Mouse (Mus musculus) hindbrain, embryonic 14.5 days (tissue): ENCODE results near the gene Pitx3. TPM values are rescaled to one million over a fixed set of nuclear protein-coding genes. Genes with fewer than 3 reads are reported as not detected.

ENCODE experiments used
- ATAC-seq: fragments of 200-750 bp; cut with Nextera tagmentation; 2 replicates; pipeline ENCODE4 v1.8.0; 2017; ENCODE audit warnings: moderate number of reproducible peaks, mild to moderate bottlenecking, moderate TSS enrichment, moderate library complexity; ENCODE audit not compliant: low FRiP score
- DNase-seq: peaks from one replicate; pipeline ENCODE4 v3.0.0-alpha.2; 2015; ENCODE audit warnings: low spot score
- H3K27ac ChIP-seq: fragments of 300-500 bp; sonication (generic); 2 replicates; pipeline ENCODE4 v1.5.1; 2014; ENCODE audit warnings: mild to moderate bottlenecking, moderate library complexity
- H3K27me3 ChIP-seq: fragments of 300-500 bp; sonication (generic); 2 replicates; pipeline ENCODE4 v1.6.1; 2014; ENCODE audit warnings: mild to moderate bottlenecking, low read length, mixed read lengths; ENCODE audit not compliant: control insufficient read depth, insufficient read depth
- H3K36me3 ChIP-seq: fragments of 300-500 bp; sonication (generic); replicated peaks from 2 replicates; pipeline ENCODE4 v1.6.1; 2014; ENCODE audit not compliant: control insufficient read depth, insufficient read depth
- H3K4me1 ChIP-seq: fragments of 300-500 bp; sonication (generic); replicated peaks from 2 replicates; pipeline ENCODE4 v1.6.1; 2014; ENCODE audit warnings: antibody characterized with exemption, low read length, mixed read lengths; ENCODE audit not compliant: control insufficient read depth, insufficient read depth
- H3K4me2 ChIP-seq: fragments of 300-500 bp; sonication (generic); replicated peaks from 2 replicates; pipeline ENCODE4 v1.6.1; 2014; ENCODE audit warnings: mild to moderate bottlenecking, moderate library complexity
- H3K4me3 ChIP-seq: fragments of 300-500 bp; sonication (generic); replicated peaks from 2 replicates; pipeline ENCODE4 v1.5.1; 2014; ENCODE audit warnings: mild to moderate bottlenecking, low read length
- H3K9ac ChIP-seq: fragments of 300-500 bp; sonication (generic); 2 replicates; pipeline ENCODE4 v1.6.1; 2014
- H3K9me3 ChIP-seq: fragments of 300-500 bp; sonication (generic); 2 replicates; pipeline ENCODE4 v1.6.1; 2016; ENCODE audit warnings: low read length; ENCODE audit not compliant: control insufficient read depth
- WGBS: fragments of 180-500 bp; shearing (Covaris S2); extraction: QIAGEN DNeasy Blood & Tissue Kit; methylation state at CpG from one replicate; pipeline ENCODE4 v1.1.7; 2014; 5-methylcytosine and 5-hydroxymethylcytosine counted together
- polyA plus RNA-seq: library from polyadenylated mRNA; unstranded; fragments of >200 nt; fragmentation: Nextera tagmentation; extraction: Ambion mirVana; gene quantifications from 2 replicates; pipeline ENCODE4 v1.2.1, GENCODE M21; 2014

The Pitx3 gene
- polyA plus RNA-seq: not detected in 2 replicates

- Histone ChIP-seq H3K4me3 (peak within 1 kb of the TSS; percentile 34), H3K9me3 (no peaks in the 10 kb centered on the region), H3K27me3 (peaks cover 75% of the 10 kb centered on the region), H3K4me2 (peak within 1 kb of the TSS; percentile 78), H3K4me1 (peaks cover 16% of the 10 kb centered on the region), H3K36me3 (no peaks in the 10 kb centered on the region), H3K27ac (no peak within 1 kb of the TSS), H3K9ac (no peak within 1 kb of the TSS)
- whole genome bisulfite sequencing: under 1% methylated on average over 47 of the region's 47 CpGs
- ATAC-seq: no peak
- DNase-seq: no peak
These were observed at the start of gene Pitx3 for GRCm38 (mm10) chr19:46147511-46148371. Gene Pitx3, minus strand, starts transcription at chr19:46148326.

GRCm38 (mm10) chr19:46187203-46187602 is 39.1 kb upstream of the Pitx3 start:
- Histone ChIP-seq H3K9ac (no peak overlapping the region), H3K27me3 (no peaks in the 10 kb centered on the region), H3K4me3 (no peak overlapping the region), H3K9me3 (no peaks in the 10 kb centered on the region), H3K4me2 (no peak overlapping the region), H3K4me1 (no peaks in the 10 kb centered on the region), H3K27ac (no peak overlapping the region), H3K36me3 (0 out of 2 replicates have a peak, but pooled peaks cover 4% of the 10 kb centered on the region)
- WGBS: 75% methylated on average over 2 of the region's 2 CpGs
- ATAC-seq: no peak
- DNase-seq: no peak

- ATAC-seq (no peak), DNase-seq (no peak)
- Histone ChIP-seq H3K27me3 (no peaks in the 10 kb centered on the region), H3K27ac (no peak overlapping the region), H3K36me3 (0 out of 2 replicates have a peak, but pooled peaks cover 4% of the 10 kb centered on the region), H3K4me2 (no peak overlapping the region), H3K4me3 (no peak overlapping the region), H3K4me1 (no peaks in the 10 kb centered on the region), H3K9ac (no peak overlapping the region), H3K9me3 (no peaks in the 10 kb centered on the region)
- 66% methylated on average over 3 of the region's 3 CpGs for WGBS
These were observed 38.5 kb upstream of the Pitx3 start for GRCm38 (mm10) chr19:46186611-46187010.

- Histone ChIP-seq H3K4me1 (no peaks in the 10 kb centered on the region), H3K9me3 (no peaks in the 10 kb centered on the region), H3K4me2 (no peak overlapping the region), H3K4me3 (no peak overlapping the region), H3K36me3 (0 out of 2 replicates have a peak, but pooled peaks cover 4% of the 10 kb centered on the region), H3K27me3 (no peaks in the 10 kb centered on the region), H3K9ac (no peak overlapping the region), H3K27ac (no peak overlapping the region)
- WGBS: 94% methylated on average over 3 of the region's 3 CpGs
- ATAC-seq (no peak), DNase-seq (no peak)
These were observed 34.1 kb upstream of the Pitx3 start for GRCm38 (mm10) chr19:46182241-46182640.

DNA sequence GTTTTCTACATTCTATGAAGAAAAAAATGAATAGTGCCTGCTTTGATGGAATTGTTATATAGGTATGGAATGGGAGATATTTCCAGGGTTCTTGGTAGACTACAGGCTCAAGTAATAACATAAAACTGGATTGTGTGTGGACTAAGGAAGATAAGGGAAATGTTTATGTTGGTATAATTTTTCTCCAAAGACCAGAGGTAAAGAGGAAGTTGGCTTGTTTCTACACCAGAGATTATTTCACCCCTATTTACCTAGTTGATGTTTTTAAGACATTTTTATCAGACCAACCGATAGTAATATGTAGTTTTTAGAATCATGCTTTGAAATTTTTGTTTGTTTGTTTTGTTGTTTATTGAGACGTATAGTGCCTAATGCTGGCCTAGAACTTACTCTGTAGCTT is 32.1 kb upstream of the Pitx3 start:
- 94% methylated on average over 2 of the region's 2 CpGs for WGBS
- H3K4me1 ChIP-seq: peaks cover 4% of the 10 kb centered on the region

GRCm38 (mm10) chr19:46177046-46177445 is 28.9 kb upstream of the Pitx3 start:
- Histone ChIP-seq H3K4me1 (peaks cover 4% of the 10 kb centered on the region), H3K27me3 (no peaks in the 10 kb centered on the region), H3K27ac (no peak overlapping the region), H3K4me3 (no peak overlapping the region), H3K9me3 (no peaks in the 10 kb centered on the region), H3K36me3 (peaks cover 4% of the 10 kb centered on the region; the same call in 1 of the 2 replicates), H3K9ac (no peak overlapping the region), H3K4me2 (no peak overlapping the region)
- no peak for ATAC-seq
- WGBS: 37% methylated on average over 5 of the region's 5 CpGs
- DNase-seq: no peak

More for the DNA sequence above, 32.1 kb upstream of the Pitx3 start:
- Histone ChIP-seq H3K36me3 (0 out of 2 replicates have a peak, but pooled peaks cover 4% of the 10 kb centered on the region), H3K9ac (no peak overlapping the region), H3K9me3 (no peaks in the 10 kb centered on the region), H3K27me3 (no peaks in the 10 kb centered on the region), H3K4me3 (no peak overlapping the region), H3K4me2 (no peak overlapping the region), H3K27ac (no peak overlapping the region)
- ATAC-seq (no peak), DNase-seq (no peak)

DNA sequence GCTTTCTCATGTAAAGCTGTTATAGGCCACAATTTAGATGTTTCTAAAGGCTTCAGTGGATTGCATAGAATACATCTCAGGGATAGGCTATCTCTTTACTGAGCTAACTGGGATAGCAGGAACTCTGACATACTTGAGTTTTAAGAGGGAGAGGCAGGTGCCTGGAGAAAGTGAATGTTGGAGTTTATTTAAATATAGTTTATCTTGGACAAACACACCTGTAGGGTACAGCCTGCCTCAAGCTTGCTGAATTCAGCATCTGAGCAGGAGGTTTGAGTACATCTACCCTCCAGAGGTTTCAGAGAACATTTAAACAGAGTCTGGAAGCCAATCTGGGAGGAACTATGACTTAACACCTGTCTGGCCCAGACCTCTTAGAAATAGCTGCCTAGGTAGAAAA is 27.0 kb upstream of the Pitx3 start:
- Histone ChIP-seq H3K4me3 (no peak overlapping the region), H3K27ac (no peak overlapping the region), H3K9me3 (no peaks in the 10 kb centered on the region), H3K9ac (no peak overlapping the region), H3K27me3 (no peaks in the 10 kb centered on the region), H3K36me3 (peaks cover 21% of the 10 kb centered on the region), H3K4me2 (no peak overlapping the region), H3K4me1 (peaks cover 4% of the 10 kb centered on the region)
- no peak for ATAC-seq
- no peak for DNase-seq

- DNase-seq (no peak), ATAC-seq (no peak)
- H3K27me3 ChIP-seq: no peaks in the 10 kb centered on the region
- no peak overlapping the region for H3K27ac ChIP-seq
- H3K9me3 ChIP-seq: no peaks in the 10 kb centered on the region
- H3K4me1 ChIP-seq: peaks cover 4% of the 10 kb centered on the region
- no peak overlapping the region for H3K4me3 ChIP-seq
- no peak overlapping the region for H3K9ac ChIP-seq
- WGBS: 86% methylated on average over 5 of the region's 5 CpGs
- no peak overlapping the region for H3K4me2 ChIP-seq
- peaks cover 25% of the 10 kb centered on the region for H3K36me3 ChIP-seq
These were observed 24.4 kb upstream of the Pitx3 start for GRCm38 (mm10) chr19:46172541-46172940.

GRCm38 (mm10) chr19:46169913-46170312 is 21.8 kb upstream of the Pitx3 start:
- 54% methylated on average over 1 of the region's 1 CpGs for WGBS
- no peak for DNase-seq
- H3K4me1 ChIP-seq: no peaks in the 10 kb centered on the region

More at GRCm38 (mm10) chr19:46169913-46170312, 21.8 kb upstream of the Pitx3 start:
- no peak overlapping the region for H3K27ac ChIP-seq
- no peak overlapping the region for H3K4me2 ChIP-seq
- H3K27me3 ChIP-seq: no peaks in the 10 kb centered on the region
- no peak for ATAC-seq
- H3K4me3 ChIP-seq: no peak overlapping the region
- H3K36me3 ChIP-seq: peaks cover 39% of the 10 kb centered on the region
- no peak overlapping the region for H3K9ac ChIP-seq
- H3K9me3 ChIP-seq: no peaks in the 10 kb centered on the region
